Mouse (Mus musculus): ENCODE results near the gene Sall4. TPM values are rescaled to one million over a fixed set of nuclear protein-coding genes. Genes with fewer than 3 reads are reported as not detected.

Gene Sall4
- polyA plus RNA-seq, 1 experiment: not detected

DNA sequence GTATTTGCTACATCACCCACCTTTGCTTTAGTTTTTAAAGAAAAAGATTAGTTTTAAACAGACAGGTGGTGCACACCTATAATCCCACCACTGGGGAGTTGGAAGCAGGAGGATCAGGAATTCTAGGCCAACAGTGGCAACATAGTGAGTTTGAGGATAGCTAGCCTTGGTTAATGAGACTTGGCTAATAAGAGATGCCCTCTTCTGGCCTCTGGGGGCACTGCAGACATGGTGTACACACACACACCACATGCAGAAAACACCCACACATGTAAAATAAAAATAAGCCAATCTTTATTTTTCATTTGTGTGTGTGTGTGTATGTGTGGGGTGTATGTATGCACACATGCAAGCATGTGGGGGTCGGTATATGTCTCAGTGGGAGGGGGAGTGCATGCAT is 28.9 kb downstream of the Sall4 start:
- WGBS: 100% methylated on average over 1 of the region's 1 CpGs
- Histone ChIP-seq H3K27me3 (replicated peaks; ENCODE audit: control insufficient read depth, insufficient read depth, low read length) (no peaks in the 10 kb centered on the region), H3K4me3 (ENCODE audit: insufficient read depth, low read depth, low read length) (no peak overlapping the region), H3K36me3 (ENCODE audit: control insufficient read depth, insufficient read depth, low read length) (no peaks in the 10 kb centered on the region), H3K4me1 (ENCODE audit: control insufficient read depth, insufficient read depth, low read length) (peaks cover 5% of the 10 kb centered on the region; the same call in 1 of the 2 replicates), H3K27ac (ENCODE audit: insufficient read depth, low read depth, low read length) (no peak overlapping the region)
- no peak for DNase-seq
- no peak for TF ChIP-seq POLR2A (IDR thresholded peaks at IDR 0.05; ENCODE audit: low read depth, low read length)
- no peak for TF ChIP-seq CTCF (conservative IDR thresholded peaks at IDR 0.05; ENCODE audit: insufficient read depth, insufficient read length, low read depth, low read length)

DNA sequence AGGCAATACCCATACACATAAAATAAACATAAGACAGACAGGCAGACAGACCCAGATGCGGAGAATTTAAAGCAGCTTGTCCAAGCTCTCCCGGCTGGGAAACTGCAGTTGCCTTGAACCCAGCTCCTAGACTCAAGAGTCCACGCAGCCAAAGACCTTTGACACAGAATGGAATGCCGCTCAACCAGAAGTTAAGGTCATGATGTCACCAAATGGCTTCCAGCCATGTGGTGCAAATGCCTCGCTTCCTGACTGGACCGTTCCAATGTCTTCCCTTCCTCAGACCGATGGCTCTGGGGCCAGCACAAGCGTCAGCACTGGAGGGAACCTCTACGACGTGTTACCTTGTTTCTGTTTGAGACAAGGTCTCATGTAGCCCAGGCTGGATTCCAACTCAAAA is 29.9 kb downstream of the Sall4 start:
- Histone ChIP-seq H3K4me3 (ENCODE audit: insufficient read depth, low read depth, low read length) (no peak overlapping the region), H3K27ac (ENCODE audit: insufficient read depth, low read depth, low read length) (no peak overlapping the region), H3K4me1 (ENCODE audit: control insufficient read depth, insufficient read depth, low read length) (peaks cover 5% of the 10 kb centered on the region; the same call in 1 of the 2 replicates), H3K27me3 (replicated peaks; ENCODE audit: control insufficient read depth, insufficient read depth, low read length) (no peaks in the 10 kb centered on the region), H3K36me3 (ENCODE audit: control insufficient read depth, insufficient read depth, low read length) (no peaks in the 10 kb centered on the region)
- TF ChIP-seq POLR2A (IDR thresholded peaks at IDR 0.05; ENCODE audit: low read depth, low read length) (no peak), CTCF (conservative IDR thresholded peaks at IDR 0.05; ENCODE audit: insufficient read depth, insufficient read length, low read depth, low read length) (no peak)
- peak; percentile 90 for DNase-seq
- WGBS: 37% methylated on average over 10 of the region's 10 CpGs

DNA sequence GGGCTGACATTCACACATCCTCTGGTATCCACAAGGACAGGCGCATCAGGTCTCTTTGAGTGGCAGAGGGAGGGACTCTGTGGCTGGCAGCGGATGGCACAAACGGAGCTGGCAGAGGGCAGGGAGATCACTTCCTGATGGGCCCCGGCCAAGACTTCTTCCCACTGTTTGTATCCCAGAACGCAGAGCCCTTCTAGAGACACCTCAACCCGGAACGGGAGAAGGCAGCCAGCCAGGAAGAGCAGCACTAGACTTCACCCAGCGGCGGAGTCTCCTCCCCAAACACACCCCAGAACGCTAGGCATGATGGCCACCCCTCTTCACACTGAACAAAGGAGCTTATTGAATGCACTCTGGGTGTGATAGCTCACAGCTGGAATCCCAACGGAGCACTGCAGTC is 33.7 kb downstream of the Sall4 start:
- no peak for TF ChIP-seq CTCF (conservative IDR thresholded peaks at IDR 0.05; ENCODE audit: insufficient read depth, insufficient read length, low read depth, low read length)
- no peak for TF ChIP-seq POLR2A (IDR thresholded peaks at IDR 0.05; ENCODE audit: low read depth, low read length)
- peak; percentile 84 for DNase-seq
- peaks cover 5% of the 10 kb centered on the region; the same call in 1 of the 2 replicates for H3K4me1 ChIP-seq (ENCODE audit: control insufficient read depth, insufficient read depth, low read length)
- H3K27ac ChIP-seq (ENCODE audit: insufficient read depth, low read depth, low read length): no peak overlapping the region
- no peaks in the 10 kb centered on the region for H3K36me3 ChIP-seq (ENCODE audit: control insufficient read depth, insufficient read depth, low read length)
- WGBS: 35% methylated on average over 11 of the region's 11 CpGs
- H3K4me3 ChIP-seq (ENCODE audit: insufficient read depth, low read depth, low read length): no peak overlapping the region
- no peaks in the 10 kb centered on the region for H3K27me3 ChIP-seq (replicated peaks; ENCODE audit: control insufficient read depth, insufficient read depth, low read length)

DNA sequence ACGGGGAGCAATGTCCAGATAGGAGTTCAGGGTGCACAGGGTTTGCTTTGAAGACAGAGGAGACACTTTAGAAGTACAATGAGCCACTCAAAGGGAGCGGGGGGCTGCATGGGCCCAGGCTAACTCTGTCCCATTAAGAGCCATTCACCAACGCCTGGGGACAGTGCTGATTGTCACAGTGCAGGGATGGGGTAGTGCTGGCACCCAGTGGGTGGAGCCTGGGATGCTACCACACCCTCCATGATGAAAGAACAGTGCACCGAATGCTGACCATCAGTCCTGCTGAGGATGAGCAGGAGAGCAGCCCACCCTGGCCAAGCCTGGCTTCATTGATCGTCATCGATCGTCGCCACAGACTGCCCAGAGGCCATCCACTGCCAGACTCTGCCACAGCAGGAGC is 36.5 kb downstream of the Sall4 start:
- no peak for DNase-seq
- Histone ChIP-seq H3K27ac (ENCODE audit: insufficient read depth, low read depth, low read length) (no peak overlapping the region), H3K36me3 (ENCODE audit: control insufficient read depth, insufficient read depth, low read length) (no peaks in the 10 kb centered on the region), H3K4me3 (ENCODE audit: insufficient read depth, low read depth, low read length) (no peak overlapping the region), H3K27me3 (replicated peaks; ENCODE audit: control insufficient read depth, insufficient read depth, low read length) (no peaks in the 10 kb centered on the region), H3K4me1 (ENCODE audit: control insufficient read depth, insufficient read depth, low read length) (peaks cover 3% of the 10 kb centered on the region; the same call in 1 of the 2 replicates)
- TF ChIP-seq CTCF (conservative IDR thresholded peaks at IDR 0.05; ENCODE audit: insufficient read depth, insufficient read length, low read depth, low read length): no peak
- TF ChIP-seq POLR2A (IDR thresholded peaks at IDR 0.05; ENCODE audit: low read depth, low read length): no peak
- 88% methylated on average over 8 of the region's 8 CpGs for WGBS

DNA sequence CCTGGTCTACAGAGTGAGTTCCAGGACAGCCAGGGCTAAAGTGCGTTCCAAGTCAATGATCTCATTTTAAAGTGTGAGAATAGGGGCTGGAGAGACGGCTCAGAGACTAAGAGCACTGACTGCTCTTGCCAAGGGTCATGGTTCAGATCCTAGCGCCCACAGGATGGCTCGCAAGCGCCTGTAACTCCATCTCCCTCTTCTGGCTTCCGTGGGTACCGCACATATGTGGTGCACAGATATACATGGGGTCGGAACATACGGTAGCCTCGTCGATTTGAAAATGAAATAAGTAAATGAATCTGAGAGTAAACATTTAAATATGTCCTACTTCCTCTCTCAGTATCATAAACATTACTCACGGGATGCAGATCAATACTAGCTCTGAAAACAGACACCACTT is 38.0 kb downstream of the Sall4 start:
- Histone ChIP-seq H3K4me1 (ENCODE audit: control insufficient read depth, insufficient read depth, low read length) (peaks cover 3% of the 10 kb centered on the region; the same call in 1 of the 2 replicates), H3K27ac (ENCODE audit: insufficient read depth, low read depth, low read length) (no peak overlapping the region), H3K27me3 (replicated peaks; ENCODE audit: control insufficient read depth, insufficient read depth, low read length) (no peaks in the 10 kb centered on the region), H3K36me3 (ENCODE audit: control insufficient read depth, insufficient read depth, low read length) (no peaks in the 10 kb centered on the region), H3K4me3 (ENCODE audit: insufficient read depth, low read depth, low read length) (no peak overlapping the region)
- 86% methylated on average over 12 of the region's 12 CpGs for WGBS
- DNase-seq: peak; percentile 43
- TF ChIP-seq POLR2A (IDR thresholded peaks at IDR 0.05; ENCODE audit: low read depth, low read length) (no peak), CTCF (conservative IDR thresholded peaks at IDR 0.05; ENCODE audit: insufficient read depth, insufficient read length, low read depth, low read length) (no peak; the same call in 1 of the 2 replicates)

DNA sequence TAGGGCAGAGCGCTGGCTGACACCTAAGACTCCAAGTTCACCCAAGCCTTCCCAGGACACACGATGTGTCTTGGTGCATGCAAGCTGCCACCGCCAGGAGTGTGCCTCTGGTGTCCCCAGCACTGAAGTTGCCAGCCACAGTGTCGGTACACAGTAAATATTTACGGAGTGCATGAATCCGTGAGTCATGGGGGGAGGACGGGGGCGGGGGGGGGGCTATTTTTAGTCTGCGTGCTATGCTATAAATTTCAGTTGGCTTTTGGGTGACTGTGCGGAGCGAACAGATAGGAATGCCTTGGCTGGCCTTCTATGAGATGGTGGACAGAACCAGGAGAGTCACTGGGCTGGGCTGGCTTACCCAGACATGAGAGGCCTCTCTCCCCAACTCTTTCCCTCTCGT is 39.7 kb downstream of the Sall4 start:
- H3K27me3 ChIP-seq (replicated peaks; ENCODE audit: control insufficient read depth, insufficient read depth, low read length): no peaks in the 10 kb centered on the region
- H3K4me3 ChIP-seq (ENCODE audit: insufficient read depth, low read depth, low read length): no peak overlapping the region
- 69% methylated on average over 12 of the region's 12 CpGs for WGBS
- no peak overlapping the region for H3K27ac ChIP-seq (ENCODE audit: insufficient read depth, low read depth, low read length)
- no peaks in the 10 kb centered on the region; the same call in 1 of the 2 replicates for H3K4me1 ChIP-seq (ENCODE audit: control insufficient read depth, insufficient read depth, low read length)
- TF ChIP-seq CTCF (conservative IDR thresholded peaks at IDR 0.05; ENCODE audit: insufficient read depth, insufficient read length, low read depth, low read length) (no peak), POLR2A (IDR thresholded peaks at IDR 0.05; ENCODE audit: low read depth, low read length) (no peak)
- H3K36me3 ChIP-seq (ENCODE audit: control insufficient read depth, insufficient read depth, low read length): no peaks in the 10 kb centered on the region
- no peak for DNase-seq

DNA sequence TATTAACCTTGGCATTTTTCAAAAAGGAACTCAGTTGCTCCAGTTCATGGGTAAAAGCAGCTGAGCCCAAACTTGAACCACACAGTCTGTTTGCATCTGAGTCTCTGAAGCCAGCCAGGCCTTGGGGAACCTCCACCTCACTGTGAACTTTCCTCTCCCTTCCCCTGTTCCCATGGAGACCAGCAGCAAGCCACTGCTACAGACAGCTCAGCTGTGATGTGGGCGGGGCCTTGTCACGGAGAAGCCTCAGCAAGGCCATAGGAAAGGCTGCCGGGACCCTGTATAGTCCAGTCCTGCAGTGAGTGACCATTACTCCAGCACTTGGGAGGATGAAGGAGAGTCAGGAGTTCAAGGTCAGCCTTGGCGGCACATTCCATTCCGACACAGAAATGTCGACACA is 41.7 kb downstream of the Sall4 start:
- peak; percentile 89 for DNase-seq
- no peak for TF ChIP-seq CTCF (conservative IDR thresholded peaks at IDR 0.05; ENCODE audit: insufficient read depth, insufficient read length, low read depth, low read length)
- TF ChIP-seq POLR2A (IDR thresholded peaks at IDR 0.05; ENCODE audit: low read depth, low read length): no peak
- no peak overlapping the region for H3K27ac ChIP-seq (ENCODE audit: insufficient read depth, low read depth, low read length)

More for the DNA sequence above, 41.7 kb downstream of the Sall4 start:
- no peaks in the 10 kb centered on the region for H3K36me3 ChIP-seq (ENCODE audit: control insufficient read depth, insufficient read depth, low read length)
- no peaks in the 10 kb centered on the region for H3K27me3 ChIP-seq (replicated peaks; ENCODE audit: control insufficient read depth, insufficient read depth, low read length)
- H3K4me1 ChIP-seq (ENCODE audit: control insufficient read depth, insufficient read depth, low read length): no peaks in the 10 kb centered on the region; the same call in 1 of the 2 replicates
- no peak overlapping the region for H3K4me3 ChIP-seq (ENCODE audit: insufficient read depth, low read depth, low read length)
- WGBS: 32% methylated on average over 6 of the region's 6 CpGs
